Mouse (Mus musculus) spleen, adult 2 months (tissue): ENCODE measurements around the gene Nampt. TPM values are rescaled to one million over a fixed set of nuclear protein-coding genes. Genes with fewer than 3 reads are reported as not detected.

Experiments
- DNase-seq, 2 experiments: peaks; one replicate each; pipeline versions ENCODE4 v3.0.0 to v3.0.0-alpha.2; 2012 to 2021; ENCODE audit warnings: low spot score in 2 of 2, low read depth in 1 of 2
- H3K27ac ChIP-seq: fragments of 200-500 bp; 2 replicates; pipeline ENCODE4 v1.5.1; 2012; ENCODE audit warnings: low read length, inconsistent platforms; ENCODE audit not compliant: insufficient read depth
- H3K27me3 ChIP-seq: fragments of 200-500 bp; 2 replicates; pipeline ENCODE4 v1.6.1; 2012; ENCODE audit warnings: mild to moderate bottlenecking, moderate library complexity, low read length, inconsistent platforms; ENCODE audit not compliant: control insufficient read depth, insufficient read depth
- H3K36me3 ChIP-seq: fragments of 200-500 bp; 2 replicates; pipeline ENCODE4 v1.6.1; 2012; ENCODE audit warnings: mild to moderate bottlenecking, low read length, inconsistent platforms; ENCODE audit not compliant: control insufficient read depth, insufficient read depth
- H3K4me1 ChIP-seq: fragments of 200-500 bp; 2 replicates; pipeline ENCODE4 v1.6.1; 2011; ENCODE audit warnings: inconsistent platforms; ENCODE audit not compliant: control insufficient read depth, insufficient read depth, insufficient read length
- H3K4me3 ChIP-seq: fragments of 200-500 bp; 2 replicates; pipeline ENCODE4 v1.5.1; 2011; ENCODE audit warnings: mild to moderate bottlenecking, inconsistent platforms; ENCODE audit not compliant: insufficient read depth, insufficient read length; ENCODE audit errors: extremely low read depth
- CTCF ChIP-seq: fragments of 200-500 bp; IDR thresholded peaks from 2 replicates; pipeline ENCODE4 v1.5.1; 2011; ENCODE audit warnings: mild to moderate bottlenecking, inconsistent platforms; ENCODE audit not compliant: insufficient read depth, insufficient read length, insufficient replicate concordance; ENCODE audit errors: extremely low read depth
- POLR2A ChIP-seq: fragments of 200-500 bp; IDR thresholded peaks from 2 replicates; pipeline ENCODE4 v1.6.1; 2011; ENCODE audit warnings: low read depth, low read length, inconsistent platforms
- WGBS: fragments of 180-500 bp; shearing (Covaris S2); methylation state at CpG from one replicate; pipeline ENCODE4 v1.1.7; 2018; 5-methylcytosine and 5-hydroxymethylcytosine counted together
- polyA plus RNA-seq: library from polyadenylated mRNA; depleted of rRNA; stranded (reverse); fragments of >200 nt; gene quantifications from 2 replicates; pipeline ENCODE4 v1.2.3, GENCODE M21; 2012; rRNA removed

The Nampt gene
- polyA plus RNA-seq, result 7.5 and 8.0 TPM in 2 replicates

DNA sequence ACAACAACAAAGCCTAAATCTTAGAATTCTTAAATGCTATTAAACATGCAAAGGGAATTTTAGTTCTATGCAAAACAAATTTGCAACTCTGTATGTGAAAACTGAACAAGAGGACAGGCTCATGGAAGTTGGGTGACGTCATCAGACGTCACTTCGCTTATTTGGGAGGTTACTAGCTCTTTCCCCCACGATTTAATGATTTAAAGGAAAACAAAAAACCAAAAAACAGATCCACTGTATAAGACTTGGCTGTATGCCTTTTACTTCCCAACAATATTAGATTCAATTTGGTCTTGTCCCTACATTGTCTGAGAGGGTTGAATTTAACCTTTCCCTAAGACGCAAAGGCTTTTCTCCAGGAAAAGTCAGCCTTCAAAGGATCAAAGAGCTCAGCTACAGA, at the start of gene Nampt:
TSS of gene Nampt (plus strand) at position 130 of the 400 bp plus-strand sequence.
- DNase-seq, result peak in 1 of 2 experiments; percentile 9
- 32% methylated on average over 5 of the region's 5 CpGs for WGBS
- TF ChIP-seq POLR2A, result no peak
- no peak for TF ChIP-seq CTCF
- Histone ChIP-seq H3K4me3 (peak within 1 kb of the TSS; percentile 82), H3K27me3 (peaks cover 2% of the 10 kb centered on the region; the same call in 1 of the 2 replicates), H3K36me3 (peaks cover 3% of the 10 kb centered on the region; the same call in 1 of the 2 replicates), H3K27ac (peak within 1 kb of the TSS; percentile 96), H3K4me1 (no peaks in the 10 kb centered on the region; the same call in 1 of the 2 replicates)

DNA sequence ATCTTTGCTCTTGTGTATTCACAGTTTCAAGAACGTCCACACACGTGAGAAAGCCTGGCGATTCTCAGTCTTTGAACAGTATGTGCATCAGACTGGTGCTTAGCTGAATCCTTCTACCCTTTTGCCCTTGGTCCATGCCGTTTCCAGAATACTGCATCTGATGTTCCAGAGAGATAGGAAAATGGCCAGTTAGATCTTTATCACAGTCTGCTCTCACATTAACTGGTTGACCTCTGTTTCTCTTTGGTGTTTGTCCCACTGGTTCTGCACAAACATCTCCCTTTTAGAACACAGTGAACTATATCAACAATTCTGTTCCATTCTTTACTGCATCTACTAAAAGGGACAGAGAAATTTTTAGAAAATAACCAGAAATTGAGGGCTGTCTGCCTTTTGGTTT, 48.6 kb upstream of the Nampt start:
- Histone ChIP-seq H3K27ac (no peak overlapping the region), H3K4me3 (no peak overlapping the region), H3K36me3 (no peaks in the 10 kb centered on the region), H3K4me1 (peaks cover 5% of the 10 kb centered on the region; the same call in 1 of the 2 replicates), H3K27me3 (no peaks in the 10 kb centered on the region)
- no peak for DNase-seq
- 85% methylated on average over 4 of the region's 4 CpGs for WGBS
- no peak for TF ChIP-seq CTCF
- no peak for TF ChIP-seq POLR2A

DNA sequence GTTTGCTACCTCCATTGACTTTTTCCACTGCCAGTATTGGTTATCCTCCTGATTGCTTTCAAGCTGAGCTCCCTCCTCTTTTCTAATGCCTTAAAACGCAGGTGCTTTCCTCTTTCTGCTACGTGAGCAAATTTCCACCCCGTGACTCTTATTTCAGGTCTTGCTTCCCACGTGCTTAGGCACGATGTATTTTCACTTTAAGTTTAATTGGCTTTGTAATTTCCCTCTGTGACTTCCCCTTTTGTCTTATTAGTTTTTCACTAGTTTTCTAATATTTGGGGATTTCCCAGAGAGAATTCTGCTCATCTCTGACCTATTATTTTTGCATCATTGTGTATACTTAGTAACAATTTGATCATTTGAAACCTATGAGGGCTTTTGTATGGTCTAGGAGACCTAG, 44.8 kb upstream of the Nampt start:
- DNase-seq, result peak in 1 of 2 experiments; percentile 74
- Histone ChIP-seq H3K27me3 (no peaks in the 10 kb centered on the region), H3K27ac (no peak overlapping the region; the same call in 1 of the 2 replicates), H3K4me3 (no peak overlapping the region), H3K4me1 (peaks cover 5% of the 10 kb centered on the region; the same call in 1 of the 2 replicates), H3K36me3 (no peaks in the 10 kb centered on the region)
- 17% methylated on average over 5 of the region's 5 CpGs for WGBS
- TF ChIP-seq CTCF (no peak), POLR2A (no peak)

DNA sequence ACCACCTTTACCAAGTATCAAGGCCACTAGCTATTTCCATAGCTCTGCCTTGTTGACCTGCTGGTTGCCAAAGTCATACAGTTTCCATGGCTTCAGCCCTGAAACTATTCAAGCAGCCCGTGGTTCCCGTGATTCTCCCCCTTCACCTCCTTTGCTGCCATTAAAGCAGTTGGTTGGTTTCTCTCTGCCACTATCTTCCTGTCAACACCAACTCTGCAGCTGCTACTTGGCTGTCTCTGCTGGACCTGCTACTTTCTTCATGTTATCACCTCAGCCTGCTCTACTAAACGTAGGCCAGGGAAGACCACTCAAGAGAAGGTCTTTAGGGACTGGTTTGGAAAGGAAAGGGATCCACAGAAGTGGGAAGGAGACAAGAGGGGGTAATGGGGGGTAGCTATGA, 30.3 kb upstream of the Nampt start:
- no peak for TF ChIP-seq POLR2A
- Histone ChIP-seq H3K27me3 (no peaks in the 10 kb centered on the region), H3K4me3 (no peak overlapping the region), H3K4me1 (no peaks in the 10 kb centered on the region), H3K27ac (no peak overlapping the region), H3K36me3 (no peaks in the 10 kb centered on the region)
- 89% methylated on average over 3 of the region's 3 CpGs for WGBS
- DNase-seq, result no peak

DNA sequence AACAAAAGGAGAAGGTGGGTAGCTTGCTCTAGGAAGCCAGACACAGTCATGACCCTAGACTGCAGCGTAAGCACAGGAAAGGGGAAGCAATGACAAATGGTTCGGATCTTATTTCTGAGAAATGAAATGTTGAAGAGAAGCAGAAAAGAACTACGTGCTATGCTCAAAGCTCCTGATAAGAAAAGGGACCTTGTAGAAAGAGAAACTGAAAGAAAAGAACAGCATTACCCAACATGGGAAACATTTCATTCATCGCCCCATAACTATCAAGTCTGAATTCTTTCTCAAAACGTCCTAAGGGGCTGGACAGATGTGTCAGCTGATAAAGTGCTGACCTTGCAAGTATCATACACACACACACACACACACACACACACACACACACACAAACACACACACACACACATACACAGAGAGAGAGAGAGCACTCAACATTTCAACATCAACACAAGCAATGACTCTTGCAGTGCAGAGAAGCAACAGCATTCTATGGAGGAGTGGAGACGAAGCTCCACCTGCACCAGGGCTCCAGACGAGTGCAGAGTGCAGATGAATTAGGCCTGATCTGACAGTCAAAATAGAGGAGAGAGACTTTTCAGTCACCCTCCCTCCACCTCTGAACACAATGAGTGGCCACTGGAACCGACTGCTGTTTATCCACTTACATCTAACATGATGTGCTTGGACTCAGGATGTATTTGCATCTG, 23.4 kb upstream of the Nampt start:
- DNase-seq, result no peak
- H3K4me1 ChIP-seq, result peaks cover 7% of the 10 kb centered on the region; the same call in 1 of the 2 replicates
- no peak for TF ChIP-seq CTCF
- TF ChIP-seq POLR2A, result no peak
- H3K27ac ChIP-seq, result no peak overlapping the region
- no peaks in the 10 kb centered on the region for H3K27me3 ChIP-seq
- no peak overlapping the region for H3K4me3 ChIP-seq
- H3K36me3 ChIP-seq, result no peaks in the 10 kb centered on the region
- WGBS, result 36% methylated on average over 8 of the region's 8 CpGs

DNA sequence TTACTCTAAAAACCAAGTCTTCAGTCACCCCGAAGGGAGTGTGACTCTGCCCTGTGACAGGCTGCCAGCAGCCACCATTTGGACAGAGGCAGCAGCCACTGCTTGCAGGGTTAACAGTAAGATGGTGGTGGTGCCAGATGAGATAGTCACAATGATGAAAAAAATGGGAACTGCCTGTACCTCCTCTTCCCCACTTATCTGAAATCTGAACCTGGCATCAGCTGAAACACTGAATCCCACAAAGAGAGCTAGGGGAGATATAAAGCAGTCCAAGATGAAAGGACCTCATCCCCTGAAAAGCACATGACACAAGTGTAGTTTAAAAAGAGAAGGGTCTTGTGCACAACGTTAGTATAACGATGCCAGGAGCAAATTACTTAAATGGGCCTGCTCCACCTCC, 21.9 kb upstream of the Nampt start:
- Histone ChIP-seq H3K4me3 (no peak overlapping the region), H3K27ac (no peak overlapping the region), H3K27me3 (no peaks in the 10 kb centered on the region), H3K4me1 (peaks cover 7% of the 10 kb centered on the region; the same call in 1 of the 2 replicates), H3K36me3 (no peaks in the 10 kb centered on the region)
- DNase-seq, result no peak
- WGBS, result 87% methylated on average over 3 of the region's 3 CpGs
- TF ChIP-seq CTCF (no peak), POLR2A (no peak)

DNA sequence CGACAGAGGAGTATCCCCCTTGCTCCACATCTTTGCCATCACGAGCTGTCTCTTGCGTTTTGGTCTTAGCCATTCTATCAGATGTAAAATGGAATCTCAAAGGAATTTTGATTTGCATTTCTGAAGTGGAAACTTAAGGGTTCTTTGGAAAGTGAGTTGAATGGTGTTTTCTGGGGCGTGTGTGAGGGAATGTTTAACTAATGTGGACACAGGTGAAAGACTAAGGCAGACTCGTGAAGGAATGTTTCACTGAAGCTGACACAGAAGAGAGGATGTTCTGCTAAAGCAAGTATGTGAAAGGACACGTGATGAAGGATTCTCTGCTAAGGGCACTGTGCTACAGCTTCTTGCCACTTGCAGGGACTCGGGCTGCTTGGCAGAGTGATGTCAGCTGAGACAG, 18.3 kb upstream of the Nampt start:
- Histone ChIP-seq H3K27me3 (no peaks in the 10 kb centered on the region), H3K4me1 (peaks cover 5% of the 10 kb centered on the region; the same call in 1 of the 2 replicates), H3K4me3 (no peak overlapping the region), H3K27ac (no peak overlapping the region), H3K36me3 (no peaks in the 10 kb centered on the region)
- no peak for TF ChIP-seq POLR2A
- no peak for DNase-seq
- WGBS, result 90% methylated on average over 7 of the region's 7 CpGs
